Mouse (Mus musculus): ENCODE measurements around the gene Slc24a4.
"Not testable (repeated sequence)": the region's sequence is repeated elsewhere in the genome, so short reads cannot be mapped to it uniquely, and the experiment has no call there.

Gene Slc24a4

GRCm38 (mm10) chr12:102250316-102250715 lies 121.8 kb downstream of the Slc24a4 start:
- DNase-seq (ENCODE audit: low read depth, low spot score) = no peak

GRCm38 (mm10) chr12:102251070-102251469 lies 122.5 kb downstream of the Slc24a4 start:
- no peak for DNase-seq (ENCODE audit: low read depth, low spot score)

- no peak for DNase-seq (ENCODE audit: low read depth, low spot score)
Measured at GRCm38 (mm10) chr12:102251985-102252384, 123.5 kb downstream of the Slc24a4 start.

GRCm38 (mm10) chr12:102252525-102252924 lies 124.0 kb downstream of the Slc24a4 start:
- DNase-seq (ENCODE audit: low read depth, low spot score) = no peak

GRCm38 (mm10) chr12:102255012-102255411 lies 126.5 kb downstream of the Slc24a4 start:
- no peak for DNase-seq (ENCODE audit: low read depth, low spot score)

- no peak for DNase-seq (ENCODE audit: low read depth, low spot score)
Measured at GRCm38 (mm10) chr12:102258522-102259112, 130.1 kb downstream of the Slc24a4 start.

GRCm38 (mm10) chr12:102261933-102262396 lies 133.4 kb downstream of the Slc24a4 start:
- DNase-seq (ENCODE audit: low read depth, low spot score) = peak; percentile 37

- DNase-seq (ENCODE audit: low read depth, low spot score) = no peak
Measured at GRCm38 (mm10) chr12:102262809-102263208, 134.3 kb downstream of the Slc24a4 start.

GRCm38 (mm10) chr12:102263249-102263648 lies 134.7 kb downstream of the Slc24a4 start:
- DNase-seq (ENCODE audit: low read depth, low spot score) = no peak

GRCm38 (mm10) chr12:102266433-102266832 lies 137.9 kb downstream of the Slc24a4 start:
- no peak for DNase-seq (ENCODE audit: low read depth, low spot score)

GRCm38 (mm10) chr12:102269144-102269543 lies 140.6 kb downstream of the Slc24a4 start:
- DNase-seq (ENCODE audit: low read depth, low spot score) = no peak

- no peak for DNase-seq (ENCODE audit: low read depth, low spot score)
Measured at GRCm38 (mm10) chr12:102270776-102271405, 142.4 kb downstream of the Slc24a4 start.

GRCm38 (mm10) chr12:102271447-102271846 lies 142.9 kb downstream of the Slc24a4 start:
- DNase-seq (ENCODE audit: low read depth, low spot score) = no peak

- no peak for DNase-seq (ENCODE audit: low read depth, low spot score)
Measured at GRCm38 (mm10) chr12:102275833-102276443, 147.4 kb downstream of the Slc24a4 start.

GRCm38 (mm10) chr12:102280290-102280689 lies 151.8 kb downstream of the Slc24a4 start:
- not testable (repeated sequence) for DNase-seq (ENCODE audit: low read depth, low spot score)

- no peak for DNase-seq (ENCODE audit: low read depth, low spot score)
Measured at GRCm38 (mm10) chr12:102280867-102281503, 152.5 kb downstream of the Slc24a4 start.

GRCm38 (mm10) chr12:102282126-102282525 lies 153.6 kb downstream of the Slc24a4 start:
- DNase-seq (ENCODE audit: low read depth, low spot score) = no peak

- DNase-seq (ENCODE audit: low read depth, low spot score) = peak; percentile 10
Measured at GRCm38 (mm10) chr12:102282763-102283482, 154.4 kb downstream of the Slc24a4 start, which contains the start of gene Rin3. Rin3 (plus strand) TSS chr12:102283048.

GRCm38 (mm10) chr12:102283483-102284266 lies 155.1 kb downstream of the Slc24a4 start:
- peak; percentile 25 for DNase-seq (ENCODE audit: low read depth, low spot score)

GRCm38 (mm10) chr12:102284267-102284610 lies 155.7 kb downstream of the Slc24a4 start:
- DNase-seq (ENCODE audit: low read depth, low spot score) = no peak

- DNase-seq (ENCODE audit: low read depth, low spot score) = no peak
Measured at GRCm38 (mm10) chr12:102284618-102285159, 156.2 kb downstream of the Slc24a4 start.
